Mouse (Mus musculus) MEL (cell line): ENCODE data around the gene P2ry2. TPM values are rescaled to one million over a fixed set of nuclear protein-coding genes. Genes with fewer than 3 reads are reported as not detected.

Experiments used
- DNase-seq: peaks from one replicate; pipeline ENCODE4 v3.0.0; 2011; ENCODE audit warnings: low read depth, low spot score
- H3K27ac ChIP-seq: 2 replicates; pipeline ENCODE4 v1.5.1; 2012; ENCODE audit warnings: low read depth, mild to moderate bottlenecking, control low read depth, low read length, moderate library complexity; ENCODE audit not compliant: control insufficient read depth
- H3K27me3 ChIP-seq, 2 experiments: fragments of 150-350 bp in 1 of 2; sonication (generic) in 1 of 2; 2 replicates each; pipeline ENCODE4 v1.6.1; 2012; ENCODE audit warnings: low read length in 2 of 2, mild to moderate bottlenecking in 2 of 2, improper control_type of control experiment in 1 of 2, moderate library complexity in 1 of 2; ENCODE audit not compliant: insufficient read depth in 2 of 2, control insufficient read depth in 1 of 2
- H3K36me3 ChIP-seq, 2 experiments: 2 replicates each; pipeline ENCODE4 v1.6.1; 2012 to 2014; ENCODE audit warnings: low read length in 2 of 2, improper control_type of control experiment in 1 of 2, inconsistent platforms in 1 of 2, mild to moderate bottlenecking in 1 of 2; ENCODE audit not compliant: insufficient read depth in 2 of 2, control insufficient read depth in 1 of 2
- H3K4me1 ChIP-seq, 2 experiments: fragments of 150-350 bp in 1 of 2; sonication (generic) in 1 of 2; 2 replicates each; pipeline ENCODE4 v1.6.1; 2012; ENCODE audit warnings: low read length in 2 of 2, improper control_type of control experiment in 1 of 2, mild to moderate bottlenecking in 1 of 2; ENCODE audit not compliant: insufficient read depth in 2 of 2, control insufficient read depth in 1 of 2
- H3K4me3 ChIP-seq, 2 experiments: fragments of 150-350 bp in 1 of 2; sonication (generic) in 1 of 2; 2 replicates each; pipeline ENCODE4 v1.5.1; 2012; ENCODE audit warnings: low read depth in 2 of 2, low read length in 2 of 2, mild to moderate bottlenecking in 2 of 2, moderate library complexity in 2 of 2, control low read depth in 1 of 2, improper control_type of control experiment in 1 of 2; ENCODE audit not compliant: control insufficient read depth in 1 of 2, insufficient read depth in 1 of 2
- H3K79me2 ChIP-seq: 2 replicates; pipeline ENCODE4 v1.6.1; 2012; ENCODE audit warnings: mild to moderate bottlenecking, low read length, moderate library complexity; ENCODE audit not compliant: control insufficient read depth, poor library complexity, insufficient read depth
- H3K9ac ChIP-seq: 2 replicates; pipeline ENCODE4 v1.6.1; 2012; ENCODE audit warnings: low read depth, mild to moderate bottlenecking, control low read depth, low read length, moderate library complexity; ENCODE audit not compliant: control insufficient read depth, poor library complexity, severe bottlenecking
- H3K9me3 ChIP-seq: fragments of 150-350 bp; sonication (generic); replicated peaks from 2 replicates; pipeline ENCODE4 v1.6.1; 2012; ENCODE audit warnings: mild to moderate bottlenecking, low read length, improper control_type of control experiment, moderate library complexity; ENCODE audit not compliant: insufficient read depth
- CHD1 ChIP-seq: IDR thresholded peaks from 2 replicates; pipeline ENCODE4 v1.6.1; 2012; ENCODE audit warnings: low read depth, mild to moderate bottlenecking, inconsistent platforms, low read length, improper control_type of control experiment
- CHD2 ChIP-seq: IDR thresholded peaks from 2 replicates; pipeline ENCODE4 v1.6.1; 2011; ENCODE audit warnings: low read length, improper control_type of control experiment
- CTCF ChIP-seq, 3 experiments: IDR thresholded peaks in 2 of 3; conservative IDR thresholded peaks in 1 of 3; 2 replicates each; pipeline ENCODE4 v1.5.1; 2011 to 2012; ENCODE audit warnings: low read length in 3 of 3, low read depth in 2 of 3, mild to moderate bottlenecking in 2 of 3, improper control_type of control experiment in 1 of 3, inconsistent platforms in 1 of 3, mixed read lengths in 1 of 3, moderate library complexity in 1 of 3; ENCODE audit not compliant: control insufficient read depth in 1 of 3, insufficient read depth in 1 of 3, poor library complexity in 1 of 3, severe bottlenecking in 1 of 3
- ELF1 ChIP-seq: IDR thresholded peaks from 2 replicates; pipeline ENCODE4 v1.6.1; 2014; ENCODE audit warnings: low read depth, mild to moderate bottlenecking, inconsistent platforms, low read length, improper control_type of control experiment, moderate library complexity
- EP300 ChIP-seq, 2 experiments: IDR thresholded peaks; 2 replicates each; pipeline ENCODE4 v1.6.1; 2011; ENCODE audit warnings: improper control_type of control experiment in 2 of 2, low read length in 2 of 2, low read depth in 1 of 2, mild to moderate bottlenecking in 1 of 2
- ETS1 ChIP-seq: IDR thresholded peaks from 2 replicates; pipeline ENCODE4 v1.6.1; 2012; ENCODE audit warnings: low read depth, mild to moderate bottlenecking, inconsistent platforms, low read length, improper control_type of control experiment, moderate library complexity
- GATA1 ChIP-seq: IDR thresholded peaks from 2 replicates; pipeline ENCODE4 v1.6.1; 2011; ENCODE audit warnings: low read depth, low read length, improper control_type of control experiment
- KAT2A ChIP-seq: conservative IDR thresholded peaks from 2 replicates; pipeline ENCODE4 v1.6.1; 2012; ENCODE audit warnings: low read depth, low read length, improper control_type of control experiment, inconsistent platforms
- MAX ChIP-seq: IDR thresholded peaks from 2 replicates; pipeline ENCODE4 v1.6.1; 2011; ENCODE audit warnings: low read length, improper control_type of control experiment
- MAZ ChIP-seq: IDR thresholded peaks from 2 replicates; pipeline ENCODE4 v1.6.1; 2012; ENCODE audit warnings: low read depth, mild to moderate bottlenecking, inconsistent platforms, low read length, improper control_type of control experiment
- MEF2A ChIP-seq: IDR thresholded peaks from 2 replicates; pipeline ENCODE4 v1.6.1; 2014; ENCODE audit warnings: low read depth, mild to moderate bottlenecking, inconsistent platforms, low read length, improper control_type of control experiment; ENCODE audit not compliant: poor library complexity, insufficient replicate concordance, severe bottlenecking; ENCODE audit errors: extremely low read depth
- MYB ChIP-seq: IDR thresholded peaks from 2 replicates; pipeline ENCODE4 v1.6.1; 2011; ENCODE audit warnings: mild to moderate bottlenecking, low read depth, low read length, improper control_type of control experiment
- MYC ChIP-seq: IDR thresholded peaks from 2 replicates; pipeline ENCODE4 v1.6.1; 2011; ENCODE audit warnings: low read depth, mild to moderate bottlenecking, low read length, improper control_type of control experiment, moderate library complexity
- NRF1 ChIP-seq: IDR thresholded peaks from 2 replicates; pipeline ENCODE4 v1.6.1; 2014; ENCODE audit warnings: low read depth, mild to moderate bottlenecking, inconsistent platforms, low read length, improper control_type of control experiment, moderate library complexity; ENCODE audit not compliant: poor library complexity, insufficient read depth, severe bottlenecking
- POLR2AphosphoS5 ChIP-seq: IDR thresholded peaks from 2 replicates; pipeline ENCODE4 v1.6.1; 2012; ENCODE audit warnings: low read depth, borderline replicate concordance, mild to moderate bottlenecking, inconsistent platforms, low read length, moderate library complexity, mixed read lengths
- RAD21 ChIP-seq: IDR thresholded peaks from 2 replicates; pipeline ENCODE4 v1.6.1; 2011; ENCODE audit warnings: mild to moderate bottlenecking, low read depth, low read length, improper control_type of control experiment
- RCOR1 ChIP-seq: IDR thresholded peaks from 2 replicates; pipeline ENCODE4 v1.6.1; 2012; ENCODE audit warnings: low read depth, mild to moderate bottlenecking, inconsistent platforms, low read length, improper control_type of control experiment
- SIN3A ChIP-seq: IDR thresholded peaks from 2 replicates; pipeline ENCODE4 v1.6.1; 2012; ENCODE audit warnings: low read length, improper control_type of control experiment, inconsistent platforms
- TAL1 ChIP-seq: IDR thresholded peaks from 2 replicates; pipeline ENCODE4 v1.6.1; 2012; ENCODE audit warnings: mild to moderate bottlenecking, inconsistent platforms, low read length, moderate library complexity, mixed read lengths
- USF1 ChIP-seq: IDR thresholded peaks from 2 replicates; pipeline ENCODE4 v1.6.1; 2014; ENCODE audit warnings: low read depth, mild to moderate bottlenecking, inconsistent platforms, low read length, improper control_type of control experiment, moderate library complexity
- ZMIZ1 ChIP-seq: IDR thresholded peaks from 2 replicates; pipeline ENCODE4 v1.6.1; 2012; ENCODE audit warnings: low read depth, mild to moderate bottlenecking, inconsistent platforms, low read length, improper control_type of control experiment, moderate library complexity
- ZNF384 ChIP-seq: IDR thresholded peaks from 2 replicates; pipeline ENCODE4 v1.6.1; 2012; ENCODE audit warnings: low read depth, mild to moderate bottlenecking, inconsistent platforms, low read length, improper control_type of control experiment
- polyA plus RNA-seq, 2 experiments: library from polyadenylated mRNA; stranded (reverse) in 1 of 2; unstranded in 1 of 2; fragments of >175 nt in 1 of 2; fragments of >200 nt in 1 of 2; gene quantifications; 2 replicates each; pipeline versions ENCODE4 v1.2.1 to v1.2.4; 2012; ENCODE audit warnings: low replicate concordance in 2 of 2, low read depth in 1 of 2; ENCODE audit not compliant: insufficient read length in 2 of 2, insufficient read depth in 1 of 2, missing spikeins in 1 of 2
- total RNA-seq: library from RNA; depleted of rRNA; stranded (reverse); fragments of 300-350 nt; gene quantifications from 2 replicates; pipeline ENCODE4 v1.2.3, GENCODE M21; 2012

P2ry2 gene
- total and polyA plus RNA-seq, 3 experiments, result 0.23 to 0.86 TPM; not detected in 1

GRCm38 (mm10) chr7:100997951-100998577 is 14.6 kb downstream of the P2ry2 start:
- TF ChIP-seq GATA1, result no peak
- TF ChIP-seq ZNF384, result no peak
- TF ChIP-seq TAL1, result no peak
- no peak for TF ChIP-seq MYB
- no peak for TF ChIP-seq ELF1
- no peak for TF ChIP-seq MAX
- TF ChIP-seq MAZ, result no peak
- TF ChIP-seq RAD21, result no peak
- no peak for TF ChIP-seq NRF1
- TF ChIP-seq ZMIZ1, result no peak
- no peak for TF ChIP-seq RCOR1
- no peak for TF ChIP-seq MEF2A
- no peak for TF ChIP-seq USF1
- TF ChIP-seq POLR2AphosphoS5, result no peak
- TF ChIP-seq KAT2A, result no peak
- no peak for DNase-seq

GRCm38 (mm10) chr7:100997215-100997614 is 15.5 kb downstream of the P2ry2 start:
- H3K4me3 ChIP-seq, result no peak overlapping the region
- peaks cover 0 to 6% of the 10 kb centered on the region in 2 experiments; a peak in 1 of 4 replicates for H3K36me3 ChIP-seq
- H3K9me3 ChIP-seq, result no peaks in the 10 kb centered on the region
- H3K27me3 ChIP-seq, result 0 out of 4 replicates have a peak, but pooled peaks cover 0 to 2% of the 10 kb centered on the region in 2 experiments
- DNase-seq, result peak; percentile 19
- TF ChIP-seq RAD21 (no peak), CHD1 (no peak), CTCF (IDR thresholded peaks at IDR 0.05 in 2 of 3, conservative IDR thresholded peaks at IDR 0.05 in 1 of 3; ENCODE audit: control insufficient read depth in 1 of 3, insufficient read depth in 1 of 3, low read depth in 2 of 3, low read length in 3 of 3, poor library complexity in 1 of 3, severe bottlenecking in 1 of 3) (no peak), SIN3A (no peak), MYC (no peak), CHD2 (no peak), ETS1 (no peak), EP300 (IDR thresholded peaks at IDR 0.05; ENCODE audit: low read depth in 1 of 2, low read length in 2 of 2) (0 out of 4 replicates have a peak, but pooled peaks of 1 of the 2 experiments have one; percentile 17)
- no peak overlapping the region for H3K9ac ChIP-seq
- H3K27ac ChIP-seq, result no peak overlapping the region
- peaks cover 0 to 20% of the 10 kb centered on the region in 2 experiments; a peak in 2 of 4 replicates for H3K4me1 ChIP-seq
- no peaks in the 10 kb centered on the region for H3K79me2 ChIP-seq

More at GRCm38 (mm10) chr7:100997951-100998577, 14.6 kb downstream of the P2ry2 start:
- Histone ChIP-seq H3K27me3 (0 out of 4 replicates have a peak, but pooled peaks cover 0 to 3% of the 10 kb centered on the region in 2 experiments), H3K9me3 (no peaks in the 10 kb centered on the region), H3K27ac (no peak overlapping the region), H3K79me2 (no peaks in the 10 kb centered on the region), H3K4me3 (no peak overlapping the region), H3K9ac (no peak overlapping the region), H3K36me3 (peaks cover 0 to 6% of the 10 kb centered on the region in 2 experiments; a peak in 1 of 4 replicates), H3K4me1 (peaks cover 0 to 20% of the 10 kb centered on the region in 2 experiments; a peak in 2 of 4 replicates)
